Mouse (Mus musculus): Measurements from ENCODE around the gene Arid1a.

- TF ChIP-seq TAL1 (IDR thresholded peaks at IDR 0.05; ENCODE audit: low read length) (no peak), GATA1 (IDR thresholded peaks at IDR 0.05; ENCODE audit: low read length) (no peak)
Observed at GRCm38 (mm10) chr4:133629191-133629590, 127.4 kb downstream of the Arid1a start.
